Mouse (Mus musculus): Measurements from ENCODE around the gene Nxph4. TPM values are rescaled to one million over a fixed set of nuclear protein-coding genes. Genes with fewer than 3 reads are reported as not detected.

Gene Nxph4
- polyA plus RNA-seq, 2 experiments = 0.13 TPM; not detected in 1

- peaks cover 71% of the 10 kb centered on the region for H3K27me3 ChIP-seq (ENCODE audit: control insufficient read depth, insufficient read depth, low read length)
- 10% methylated on average over 11 of the region's 11 CpGs for WGBS (ENCODE audit: insufficient replicate concordance)
- H3K36me3 ChIP-seq (replicated peaks; ENCODE audit: control insufficient read depth, insufficient read depth, low read depth) = no peaks in the 10 kb centered on the region
- peaks cover 7 to 22% of the 10 kb centered on the region in 2 experiments for H3K4me1 ChIP-seq (replicated peaks; ENCODE audit: control insufficient read depth in 2 of 2, insufficient read depth in 2 of 2, low read length in 1 of 2)
- ATAC-seq (ENCODE audit: insufficient read depth) = no peak
- H3K4me3 ChIP-seq (ENCODE audit: insufficient read depth in 1 of 2, low read depth in 2 of 2, low read length in 2 of 2) = peak overlapping the region in 1 of 2 experiments; percentile 40; a peak in 1 of 4 replicates
- H3K9me3 ChIP-seq (ENCODE audit: control insufficient read depth, low read length) = no peaks in the 10 kb centered on the region
- no peak for TF ChIP-seq CTCF (IDR thresholded peaks at IDR 0.05; ENCODE audit: low read depth)
- TF ChIP-seq EP300 (IDR thresholded peaks at IDR 0.05; ENCODE audit: low read depth) = no peak
- H3K27ac ChIP-seq = no peak overlapping the region
- no peak for DNase-seq (ENCODE audit: low read depth in 3 of 3, low spot score in 3 of 3)
- no peak overlapping the region for H3K4me2 ChIP-seq (ENCODE audit: low read depth)
- H3K9ac ChIP-seq (replicated peaks) = no peak overlapping the region
These were observed 23.3 kb downstream of the Nxph4 start for GRCm38 (mm10) chr10:127510895-127511617.

GRCm38 (mm10) chr10:127509837-127510701, 24.3 kb downstream of the Nxph4 start:
- Histone ChIP-seq H3K36me3 (replicated peaks; ENCODE audit: control insufficient read depth, insufficient read depth, low read depth) (no peaks in the 10 kb centered on the region), H3K4me2 (ENCODE audit: low read depth) (no peak overlapping the region), H3K9me3 (ENCODE audit: control insufficient read depth, low read length) (no peaks in the 10 kb centered on the region), H3K27me3 (ENCODE audit: control insufficient read depth, insufficient read depth, low read length) (peaks cover 67% of the 10 kb centered on the region), H3K9ac (replicated peaks) (no peak overlapping the region), H3K4me3 (ENCODE audit: insufficient read depth in 1 of 2, low read depth in 2 of 2, low read length in 2 of 2) (no peak overlapping the region), H3K27ac (no peak overlapping the region), H3K4me1 (replicated peaks; ENCODE audit: control insufficient read depth in 2 of 2, insufficient read depth in 2 of 2, low read length in 1 of 2) (peaks cover 7 to 13% of the 10 kb centered on the region in 2 experiments)
- no peak for ATAC-seq (ENCODE audit: insufficient read depth)
- TF ChIP-seq EP300 (IDR thresholded peaks at IDR 0.05; ENCODE audit: low read depth) = no peak
- TF ChIP-seq CTCF (IDR thresholded peaks at IDR 0.05; ENCODE audit: low read depth) = no peak
- 8% methylated on average over 17 of the region's 17 CpGs for WGBS (ENCODE audit: insufficient replicate concordance)
- no peak for DNase-seq (ENCODE audit: low read depth in 3 of 3, low spot score in 3 of 3)

GRCm38 (mm10) chr10:127509051-127509836, 25.1 kb downstream of the Nxph4 start:
- H3K4me3 ChIP-seq (ENCODE audit: insufficient read depth in 1 of 2, low read depth in 2 of 2, low read length in 2 of 2) = peak overlapping the region; percentile 22 to 29

DNA sequence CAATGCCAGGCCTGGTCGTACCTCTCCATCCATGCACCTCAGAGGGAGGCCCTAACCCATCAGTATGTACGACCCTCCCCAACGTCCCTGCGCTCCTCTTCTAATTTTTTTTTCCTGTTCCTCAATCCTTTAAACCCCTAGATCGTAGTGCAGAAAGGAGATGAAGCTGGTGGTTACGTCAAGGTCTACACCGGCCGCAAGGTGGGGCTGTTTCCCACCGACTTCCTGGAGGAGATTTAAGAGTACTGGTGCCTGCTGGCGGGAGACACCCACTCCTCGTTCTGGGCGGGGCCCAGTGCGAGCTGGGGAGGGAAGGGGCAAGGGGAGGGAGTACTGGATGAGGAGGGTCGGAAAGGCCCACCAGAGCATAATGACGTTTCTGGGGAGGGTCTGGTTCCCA, 26.1 kb downstream of the Nxph4 start:
- ATAC-seq (ENCODE audit: insufficient read depth) = no peak
- Histone ChIP-seq H3K27me3 (ENCODE audit: control insufficient read depth, insufficient read depth, low read length) (peaks cover 53% of the 10 kb centered on the region), H3K4me2 (ENCODE audit: low read depth) (peak overlapping the region; percentile 61; the same call in 1 of the 2 replicates), H3K9me3 (ENCODE audit: control insufficient read depth, low read length) (no peaks in the 10 kb centered on the region), H3K4me3 (ENCODE audit: insufficient read depth in 1 of 2, low read depth in 2 of 2, low read length in 2 of 2) (no peak overlapping the region), H3K9ac (replicated peaks) (no peak overlapping the region), H3K27ac (no peak overlapping the region), H3K4me1 (replicated peaks; ENCODE audit: control insufficient read depth in 2 of 2, insufficient read depth in 2 of 2, low read length in 1 of 2) (peaks cover 0 to 3% of the 10 kb centered on the region in 2 experiments), H3K36me3 (replicated peaks; ENCODE audit: control insufficient read depth, insufficient read depth, low read depth) (no peaks in the 10 kb centered on the region)
- TF ChIP-seq EP300 (IDR thresholded peaks at IDR 0.05; ENCODE audit: low read depth) (no peak), CTCF (IDR thresholded peaks at IDR 0.05; ENCODE audit: low read depth) (peak; percentile 82)
- WGBS (ENCODE audit: insufficient replicate concordance) = 1% methylated on average over 15 of the region's 15 CpGs
- DNase-seq (ENCODE audit: low read depth in 3 of 3, low spot score in 3 of 3) = peak in 1 of 3 experiments; percentile 58

More at GRCm38 (mm10) chr10:127509051-127509836, 25.1 kb downstream of the Nxph4 start:
- WGBS (ENCODE audit: insufficient replicate concordance) = 3% methylated on average over 35 of the region's 35 CpGs
- no peak overlapping the region for H3K9ac ChIP-seq (replicated peaks)
- H3K4me2 ChIP-seq (ENCODE audit: low read depth) = peak overlapping the region; percentile 61
- H3K27me3 ChIP-seq (ENCODE audit: control insufficient read depth, insufficient read depth, low read length) = peaks cover 59% of the 10 kb centered on the region
- no peaks in the 10 kb centered on the region for H3K9me3 ChIP-seq (ENCODE audit: control insufficient read depth, low read length)
- peak; percentile 20; the same call in 1 of the 2 replicates for ATAC-seq (ENCODE audit: insufficient read depth)
- TF ChIP-seq CTCF (IDR thresholded peaks at IDR 0.05; ENCODE audit: low read depth) (peak; percentile 93), EP300 (IDR thresholded peaks at IDR 0.05; ENCODE audit: low read depth) (no peak)
- H3K4me1 ChIP-seq (replicated peaks; ENCODE audit: control insufficient read depth in 2 of 2, insufficient read depth in 2 of 2, low read length in 1 of 2) = peaks cover 3 to 6% of the 10 kb centered on the region in 2 experiments
- peak; percentile 55 to 64 (median 63) for DNase-seq (ENCODE audit: low read depth in 3 of 3, low spot score in 3 of 3)
- H3K36me3 ChIP-seq (replicated peaks; ENCODE audit: control insufficient read depth, insufficient read depth, low read depth) = no peaks in the 10 kb centered on the region
- H3K27ac ChIP-seq = no peak overlapping the region
